Mouse (Mus musculus) heart, postnatal 0 days (tissue): ENCODE measurements around the gene Nolc1.

Experiments
- CTCF ChIP-seq: IDR thresholded peaks from 2 replicates; pipeline ENCODE4 v1.5.1; 2016; ENCODE audit warnings: antibody characterized with exemption, control low read depth, low read depth
- EP300 ChIP-seq: IDR thresholded peaks from 2 replicates; pipeline ENCODE4 v1.6.1; 2016; ENCODE audit warnings: antibody characterized with exemption, low read depth

DNA sequence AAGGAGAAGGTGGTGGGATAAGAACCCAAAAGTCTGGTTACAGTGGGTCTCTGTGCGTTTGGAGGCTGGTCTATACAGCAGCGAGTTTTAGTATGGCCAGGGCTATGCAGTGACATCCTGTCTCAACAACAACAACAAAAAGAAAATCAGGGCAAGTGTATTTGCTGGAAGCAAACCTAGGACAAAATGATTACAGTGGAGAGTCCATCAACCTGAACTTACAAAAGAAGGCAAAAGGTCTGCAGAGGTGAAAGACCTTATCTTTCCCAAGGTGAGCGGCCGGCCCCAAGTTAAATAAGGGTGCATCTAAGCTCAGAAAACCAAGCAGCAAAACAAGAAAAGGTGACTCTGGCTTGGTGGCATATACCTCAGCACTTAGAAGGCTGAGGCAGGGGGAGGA, 16.0 kb downstream of the Nolc1 start:
- TF ChIP-seq CTCF: no peak
- no peak for TF ChIP-seq EP300
